Mouse (Mus musculus): ENCODE results near the gene Washc4.

Gene Washc4

DNA sequence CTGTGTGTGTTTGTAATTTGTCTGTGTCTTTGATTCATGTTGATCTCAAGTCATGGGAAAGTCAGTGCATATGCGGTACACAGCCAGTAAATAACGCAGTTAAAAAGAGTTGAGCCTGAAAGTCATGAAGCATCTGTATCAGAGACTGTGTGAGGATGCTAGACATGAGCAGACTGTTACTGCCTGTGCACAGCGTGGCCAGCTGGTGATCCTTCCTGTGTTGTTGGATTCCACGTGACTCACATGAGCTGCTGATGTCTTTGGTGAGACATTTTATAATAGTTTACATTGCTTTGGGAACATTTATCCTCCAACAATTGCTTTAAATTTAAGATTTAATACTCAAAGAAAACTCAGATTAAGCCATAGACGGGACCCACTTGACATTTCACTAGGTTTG, 51.0 kb downstream of the Washc4 start:
- no peak for DNase-seq (ENCODE audit: extremely low spot score, low spot score)

DNA sequence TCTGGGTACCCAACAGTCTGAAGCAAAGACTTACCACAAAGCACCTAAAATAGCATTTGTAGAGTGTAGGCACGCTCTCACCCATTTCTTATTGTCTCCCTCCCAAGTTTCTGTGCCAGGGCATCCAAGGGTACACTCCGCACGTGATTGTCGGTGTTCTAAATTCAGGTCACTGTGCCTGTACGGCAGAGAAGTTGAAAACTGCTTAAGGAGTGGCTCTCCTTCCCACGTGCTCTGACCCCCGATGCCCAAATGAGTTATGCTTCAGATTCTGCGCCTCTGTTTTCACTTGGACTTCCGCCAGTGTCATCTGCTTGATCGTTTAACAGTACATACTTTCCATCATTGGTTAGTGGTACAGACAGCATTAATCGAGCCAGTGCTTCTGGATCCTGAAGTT, 57.1 kb downstream of the Washc4 start:
- DNase-seq (ENCODE audit: extremely low spot score, low spot score): no peak

DNA sequence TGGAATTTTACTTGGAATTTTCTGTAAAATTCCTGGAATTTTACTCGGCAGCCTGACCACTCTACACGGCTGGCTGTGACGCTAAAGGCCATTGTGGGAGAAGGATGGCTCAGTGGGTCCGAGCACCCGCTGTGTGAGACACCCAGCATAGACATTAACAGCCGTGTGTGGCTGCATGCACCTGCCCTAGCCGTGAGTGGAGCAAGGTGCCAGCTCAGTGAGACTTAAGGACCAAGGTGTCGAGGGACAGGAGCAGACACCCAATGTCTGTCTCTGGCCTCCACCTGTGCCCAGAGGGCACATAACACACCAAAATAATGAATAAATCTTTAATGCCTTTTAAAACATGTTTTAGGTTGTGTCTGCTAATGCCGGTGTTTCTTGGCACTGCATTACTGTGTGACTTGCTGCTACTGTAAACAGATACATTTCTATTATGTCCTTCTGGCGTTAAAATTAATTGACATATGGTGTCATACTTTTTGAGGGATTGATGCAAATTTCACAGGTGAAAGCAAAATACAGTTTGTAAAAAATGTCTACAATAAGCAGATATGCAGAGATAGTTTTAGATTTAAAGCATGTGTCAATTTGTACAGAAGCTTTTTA, 60.5 kb downstream of the Washc4 start:
- no peak for DNase-seq (ENCODE audit: extremely low spot score, low spot score)

DNA sequence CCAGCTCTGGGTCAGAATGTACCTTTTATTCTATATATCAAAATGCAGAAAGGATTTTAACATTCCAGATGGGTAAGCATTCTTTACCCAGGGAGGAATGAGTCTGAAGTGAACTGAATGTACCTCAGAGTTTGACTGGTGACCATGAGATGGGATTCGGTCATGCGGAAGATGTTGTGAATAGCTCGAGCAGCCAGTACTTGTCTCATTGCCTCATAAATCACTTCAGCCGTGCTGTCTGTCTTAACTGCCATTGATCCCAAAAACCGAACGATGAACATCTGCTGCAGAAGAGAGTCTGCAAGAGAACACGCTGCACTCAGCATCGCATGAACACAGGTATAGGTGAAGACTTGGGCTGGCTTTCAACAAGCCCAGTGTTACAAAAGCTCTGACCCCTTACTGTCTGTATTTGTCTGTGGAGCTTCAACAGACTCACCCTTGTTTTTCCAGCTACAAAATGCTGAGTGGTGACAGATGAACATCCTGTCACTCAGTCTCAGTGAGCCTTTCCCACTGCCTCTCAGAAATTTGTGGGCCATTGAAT, 62.2 kb downstream of the Washc4 start:
- no peak for DNase-seq (ENCODE audit: extremely low spot score, low spot score)

DNA sequence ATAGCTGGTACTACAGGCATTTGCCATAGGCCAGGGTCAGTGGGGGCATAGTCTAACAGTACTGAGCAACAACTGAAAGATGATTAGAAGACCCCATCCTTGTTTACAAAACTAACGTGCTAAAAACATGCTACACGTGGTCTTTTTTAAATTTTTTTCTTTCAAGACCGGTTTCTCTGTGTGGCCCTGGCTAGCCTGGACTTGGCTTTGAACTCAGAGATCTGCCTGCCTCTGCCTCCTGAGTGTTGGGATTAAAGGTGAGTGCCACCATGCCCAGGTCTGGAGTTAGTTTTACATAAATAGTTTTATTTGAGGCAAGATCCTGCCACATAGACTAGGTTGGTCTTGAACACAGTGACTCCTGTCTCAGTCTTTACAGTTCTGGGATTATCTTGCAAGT, 63.6 kb downstream of the Washc4 start:
- no peak for DNase-seq (ENCODE audit: extremely low spot score, low spot score)

DNA sequence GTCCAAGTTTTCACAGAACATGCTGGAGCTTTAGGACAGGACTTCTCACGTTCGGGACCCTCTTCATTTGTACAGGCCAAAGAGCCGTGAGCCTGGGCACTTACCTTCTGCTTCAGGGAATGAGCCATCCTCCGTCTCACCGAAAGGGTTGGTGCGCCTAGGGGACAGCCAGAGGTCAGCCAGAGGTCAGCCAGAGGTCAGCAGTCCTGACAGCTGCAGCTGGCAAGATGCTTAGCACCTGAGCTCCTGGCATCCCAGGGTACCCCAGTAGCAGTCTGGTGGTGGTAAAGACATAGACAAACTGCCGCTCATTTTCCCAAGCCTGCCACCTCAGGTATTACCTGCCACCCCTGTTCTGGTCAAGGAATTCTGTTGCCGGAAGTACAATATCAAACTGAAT, 65.0 kb downstream of the Washc4 start:
- no peak for DNase-seq (ENCODE audit: extremely low spot score, low spot score)

DNA sequence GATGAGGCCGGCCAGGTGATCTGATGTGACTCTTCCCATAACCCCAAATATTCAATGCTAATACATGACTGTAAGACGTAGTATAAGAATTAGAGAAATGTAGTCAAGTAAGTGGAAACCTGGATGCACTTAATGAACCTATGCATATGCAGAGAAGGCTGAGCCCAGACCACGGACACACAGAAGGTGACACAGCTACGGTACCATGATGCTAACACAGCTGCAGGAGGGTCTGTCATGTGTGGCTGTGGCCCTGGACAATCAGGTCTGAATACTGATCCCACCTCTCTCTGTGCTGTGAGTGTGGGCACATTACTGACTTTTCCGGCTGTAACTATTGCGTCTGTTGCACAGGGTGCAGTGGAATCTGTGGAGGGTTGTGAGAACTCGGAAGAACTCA, 67.0 kb downstream of the Washc4 start:
- no peak for DNase-seq (ENCODE audit: extremely low spot score, low spot score)

DNA sequence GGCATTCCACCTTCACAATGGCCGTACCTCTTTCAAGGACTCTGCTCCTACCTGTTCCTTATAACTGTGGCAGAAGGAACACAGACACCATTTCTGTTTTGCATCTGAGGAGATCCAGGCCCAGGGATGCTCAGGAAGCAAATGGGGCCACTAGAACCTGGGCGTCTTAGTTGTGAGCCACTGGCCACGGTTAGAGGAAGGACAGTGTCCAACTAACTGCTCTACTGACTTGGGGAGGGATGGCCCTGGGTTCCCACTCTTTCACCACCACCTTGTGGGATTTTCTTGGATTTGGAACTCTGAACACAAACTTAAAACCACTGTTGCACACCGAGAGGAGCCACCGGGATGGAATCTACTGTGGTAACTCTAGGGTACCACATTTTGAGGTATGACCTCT, 68.3 kb downstream of the Washc4 start:
- DNase-seq (ENCODE audit: extremely low spot score, low spot score): no peak

DNA sequence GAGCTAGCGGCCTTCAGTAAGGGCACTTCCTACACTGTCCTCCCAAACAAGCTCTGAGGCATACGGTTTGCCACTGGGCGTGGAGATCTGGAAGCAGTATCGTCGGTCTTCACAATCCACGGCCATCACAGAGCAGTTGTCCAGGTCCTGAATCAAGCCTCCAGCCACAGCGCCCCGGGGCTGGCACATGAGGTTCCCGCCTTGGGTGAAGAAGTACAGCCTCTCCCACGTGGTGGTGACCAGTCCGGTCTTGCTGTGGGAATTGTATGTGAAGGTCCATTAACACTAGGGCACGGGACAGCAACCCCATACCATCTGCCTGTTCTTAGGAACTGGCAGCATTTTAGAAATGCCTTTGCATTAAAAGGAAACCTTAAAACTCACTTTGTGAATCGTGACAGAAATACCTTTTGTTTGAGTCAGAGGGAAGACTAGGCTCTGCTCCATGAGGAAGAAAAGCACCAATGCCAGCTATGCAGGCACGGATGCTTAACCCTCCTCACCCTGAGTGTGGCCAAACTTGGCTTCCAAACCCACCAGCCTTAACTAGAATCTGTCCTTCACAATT, 69.2 kb downstream of the Washc4 start:
- DNase-seq (ENCODE audit: extremely low spot score, low spot score): no peak

DNA sequence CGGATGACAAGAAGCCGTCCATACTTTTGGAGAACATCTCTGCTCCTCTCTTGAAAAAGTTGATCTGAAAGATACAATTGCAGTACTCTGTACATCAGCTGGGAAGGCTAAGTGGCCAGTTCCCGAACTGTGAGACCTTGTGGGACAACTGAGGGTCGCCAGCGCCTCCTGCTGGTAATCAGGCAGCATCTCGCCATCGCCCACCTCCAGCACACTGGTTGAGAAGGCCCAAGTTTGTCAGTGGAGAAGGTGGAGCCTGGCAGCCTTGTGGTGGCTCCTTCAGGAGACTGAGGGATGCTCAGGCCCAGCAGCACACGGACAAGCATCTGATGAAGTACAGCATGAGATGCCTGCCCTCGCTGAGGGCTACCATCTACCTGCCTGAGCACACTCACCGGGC, 73.8 kb downstream of the Washc4 start:
- peak; percentile 38 for DNase-seq (ENCODE audit: extremely low spot score, low spot score)

DNA sequence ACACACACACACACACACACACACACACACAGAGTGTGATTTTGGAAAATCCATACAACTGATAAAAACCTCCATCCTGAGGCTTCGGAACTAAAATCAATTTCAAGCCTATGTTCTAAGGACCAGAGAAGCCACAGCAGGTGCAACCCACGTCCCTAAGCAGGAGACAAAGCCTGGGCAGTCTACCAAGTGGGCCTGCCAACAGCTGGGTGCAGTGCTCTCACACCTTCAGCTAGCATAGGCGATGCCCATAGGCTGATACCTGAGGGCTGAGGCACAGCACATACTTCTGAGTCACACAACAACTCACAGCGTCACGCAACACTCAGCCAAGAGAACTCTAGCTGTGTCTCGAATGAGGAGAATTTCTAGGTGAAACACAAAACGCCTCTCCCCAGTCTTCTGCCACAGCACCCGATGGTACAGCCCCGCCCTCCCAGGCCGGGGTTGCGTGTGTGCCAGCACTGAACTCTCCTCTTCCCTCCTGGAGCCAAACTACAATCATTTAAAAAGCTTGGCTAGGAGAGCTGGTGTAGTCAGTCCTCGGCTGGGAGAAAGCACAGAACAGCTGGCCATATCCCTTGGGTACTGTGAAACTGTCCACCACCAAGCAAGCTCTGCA, 75.4 kb downstream of the Washc4 start:
- no peak for DNase-seq (ENCODE audit: extremely low spot score, low spot score)

DNA sequence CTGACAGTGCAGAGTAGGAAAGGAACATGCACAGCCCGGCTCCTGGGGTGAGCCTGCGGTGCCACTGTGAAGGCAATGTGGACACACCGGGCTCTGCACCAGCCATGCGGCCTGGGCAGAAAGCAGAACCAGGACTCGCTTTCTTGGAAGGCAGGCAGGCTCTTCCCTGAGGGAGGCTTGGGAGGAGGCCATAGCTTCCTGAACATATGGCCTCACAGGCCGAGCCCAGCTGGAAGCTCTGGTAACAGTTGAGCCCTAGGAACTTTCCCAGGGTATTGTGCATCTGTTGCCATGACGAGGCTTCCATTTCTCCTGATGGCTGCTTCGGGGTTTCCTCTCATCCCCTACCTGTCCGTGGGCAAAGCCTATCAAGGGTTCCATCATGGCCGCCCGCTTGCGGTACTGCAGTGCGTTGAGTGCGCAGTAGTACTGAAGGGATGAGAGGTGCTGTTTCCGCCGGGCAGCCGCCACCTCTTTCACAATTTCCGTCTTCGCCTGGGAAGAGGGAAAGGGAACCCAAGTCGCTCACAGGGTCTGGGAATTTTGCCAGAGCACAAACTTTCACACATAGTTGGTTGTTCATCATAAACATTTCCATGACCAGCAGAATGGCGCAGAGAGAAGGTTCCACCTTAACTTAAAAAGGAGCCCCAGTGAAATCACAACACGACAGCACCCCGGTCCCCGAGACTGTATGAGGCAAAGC, 77.0 kb downstream of the Washc4 start:
- DNase-seq (ENCODE audit: extremely low spot score, low spot score): no peak

DNA sequence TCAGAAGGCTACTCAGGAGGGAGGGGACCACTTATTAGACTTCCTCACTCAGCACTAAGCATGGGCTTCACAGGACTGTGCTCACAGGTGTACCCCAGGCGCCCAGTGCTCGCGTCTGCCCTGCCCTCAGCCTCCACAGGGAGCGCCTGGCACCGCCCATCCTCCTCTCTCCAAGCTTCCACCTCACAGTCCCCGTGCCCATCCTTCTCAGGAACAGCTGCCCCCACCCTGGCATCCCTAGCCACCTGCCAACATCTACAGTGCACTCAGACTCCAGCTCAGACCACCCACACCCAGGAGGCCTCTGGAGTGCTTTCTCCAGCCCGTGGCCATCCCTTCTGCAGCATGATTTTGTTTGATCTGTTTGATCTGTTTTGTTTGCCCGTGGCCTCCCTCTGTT, 80.5 kb downstream of the Washc4 start:
- DNase-seq (ENCODE audit: extremely low spot score, low spot score): no peak

DNA sequence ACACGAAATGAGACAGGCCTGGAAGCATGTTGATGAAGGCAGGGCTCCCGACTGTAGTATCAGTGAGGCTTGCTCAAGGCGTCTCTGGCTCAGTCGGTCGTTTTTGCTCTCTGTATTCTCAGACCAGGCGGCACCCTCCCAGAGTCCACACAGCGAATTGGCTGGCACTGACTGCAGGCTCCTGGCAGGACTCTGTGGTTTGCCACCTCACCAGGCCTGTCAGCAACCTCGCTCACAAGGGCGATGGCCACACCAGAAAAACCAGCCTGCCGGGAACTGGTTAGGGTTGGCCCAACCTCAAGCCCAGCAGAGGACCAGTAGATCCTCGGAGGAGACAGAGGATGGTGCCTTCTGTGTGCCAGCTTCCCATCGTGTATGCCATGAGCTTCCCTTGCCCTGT, 81.3 kb downstream of the Washc4 start:
- no peak for DNase-seq (ENCODE audit: extremely low spot score, low spot score)

DNA sequence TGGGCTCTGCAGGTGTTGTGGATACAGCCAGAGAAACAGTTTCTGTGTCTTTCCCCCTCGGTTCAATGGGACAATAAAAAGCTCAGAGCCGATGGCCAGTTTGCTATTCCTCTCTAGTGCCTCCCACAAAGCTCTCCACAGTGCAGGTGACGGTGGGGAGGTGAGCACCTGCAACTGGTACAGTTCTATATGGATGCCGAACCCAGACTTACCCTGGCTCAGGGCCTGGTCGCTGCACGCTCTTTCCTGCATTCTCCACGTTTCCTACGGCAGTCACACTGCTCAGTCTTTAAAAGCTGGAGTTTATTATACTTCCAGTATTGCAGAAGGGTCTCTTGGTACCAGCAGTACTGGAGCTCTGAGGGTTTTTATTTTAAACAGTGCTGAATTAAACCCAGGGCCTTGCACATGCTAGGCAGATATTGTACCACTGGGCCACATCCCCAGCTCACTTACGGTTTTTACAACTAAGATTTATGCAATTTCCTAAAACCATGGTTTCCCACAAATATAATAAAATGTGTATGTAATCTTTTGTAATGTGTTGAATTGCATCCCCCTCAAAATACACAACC, 83.6 kb downstream of the Washc4 start:
- DNase-seq (ENCODE audit: extremely low spot score, low spot score): no peak

DNA sequence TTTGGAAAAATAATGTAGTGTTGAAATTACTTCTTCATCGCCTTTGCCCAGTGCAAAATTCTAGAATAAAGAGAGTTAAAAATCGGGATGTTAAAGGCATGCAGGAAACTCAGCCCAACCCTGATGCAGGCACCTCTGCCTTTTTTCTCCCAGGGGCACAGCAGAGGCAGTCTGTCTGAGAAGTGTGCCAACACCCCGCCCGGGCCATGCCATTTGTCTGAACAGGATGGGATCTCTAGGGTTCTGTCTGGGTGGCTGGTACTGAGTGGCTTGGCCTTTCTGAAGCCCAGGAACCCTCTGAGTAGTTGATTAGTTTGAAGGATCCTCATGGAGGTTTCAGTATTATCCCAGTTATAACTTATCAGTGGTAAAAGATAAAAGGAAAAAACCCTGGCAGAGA, 84.7 kb downstream of the Washc4 start:
- no peak for DNase-seq (ENCODE audit: extremely low spot score, low spot score)

DNA sequence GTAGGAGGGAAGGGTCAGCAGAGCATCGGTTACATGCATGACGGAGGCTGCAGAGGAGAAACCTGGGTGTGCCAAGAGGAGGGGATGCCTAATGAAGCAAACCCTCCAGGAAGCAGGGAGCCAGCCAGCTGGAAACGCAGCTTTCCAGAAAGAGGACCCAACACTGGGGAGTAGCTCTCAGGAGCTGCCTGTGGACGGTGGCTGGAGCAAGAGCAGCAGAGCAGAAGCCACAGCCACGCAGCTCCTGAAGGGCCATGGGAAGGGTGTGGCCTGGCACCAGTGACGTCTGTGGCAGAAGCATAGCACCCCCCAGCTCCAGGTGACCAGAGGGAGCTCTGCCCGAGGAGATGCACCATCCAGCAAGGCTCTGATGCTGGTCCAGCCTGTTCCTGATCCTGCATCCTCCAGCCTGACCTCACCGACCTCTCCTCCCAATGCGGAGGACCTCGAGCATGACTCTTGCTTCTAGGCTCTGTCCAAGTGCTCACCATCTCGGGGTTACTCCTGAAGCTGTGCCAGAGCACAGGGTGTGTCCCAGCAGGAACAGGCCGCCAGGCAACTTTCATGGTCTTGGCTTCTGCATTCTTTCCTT, 85.7 kb downstream of the Washc4 start:
- DNase-seq (ENCODE audit: extremely low spot score, low spot score): no peak

DNA sequence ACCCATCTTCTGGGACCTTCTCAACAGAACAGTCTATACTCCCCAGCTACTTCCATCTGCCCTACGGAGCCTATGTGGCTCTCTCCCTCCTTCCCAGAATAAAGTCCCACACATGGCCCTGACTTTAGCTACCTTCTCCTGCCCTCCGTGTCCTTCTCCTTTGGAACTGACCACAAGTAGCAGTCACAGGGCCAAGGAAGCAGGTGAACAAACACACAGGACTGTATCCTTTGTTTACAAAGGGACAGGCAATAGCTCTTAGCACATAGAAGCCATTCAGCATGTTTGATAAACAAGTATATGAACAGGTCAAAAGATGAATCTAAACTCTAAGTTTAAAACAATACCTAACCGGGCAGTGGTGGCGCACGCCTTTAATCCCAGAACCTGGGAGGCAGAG, 86.3 kb downstream of the Washc4 start:
- no peak for DNase-seq (ENCODE audit: extremely low spot score, low spot score)

DNA sequence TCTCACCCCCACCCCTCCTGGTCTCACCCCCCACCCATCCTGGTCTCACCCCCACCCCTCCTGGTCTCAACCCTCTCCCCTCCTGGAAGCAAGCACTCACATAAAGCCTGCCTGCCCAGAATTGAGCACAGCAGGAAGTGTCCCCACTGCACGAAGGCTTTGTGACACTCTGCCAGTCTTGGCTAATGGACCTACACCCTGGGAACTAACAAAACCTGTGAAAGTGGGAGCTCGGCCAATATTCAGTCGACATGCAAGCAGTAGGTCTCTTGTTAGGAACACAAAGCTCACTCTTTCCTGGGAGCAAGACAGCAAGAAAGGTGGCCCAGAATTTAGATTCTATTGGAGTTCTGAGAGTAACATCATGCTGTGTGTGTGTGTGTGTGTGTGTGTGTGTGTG, 87.3 kb downstream of the Washc4 start:
- no peak for DNase-seq (ENCODE audit: extremely low spot score, low spot score)

DNA sequence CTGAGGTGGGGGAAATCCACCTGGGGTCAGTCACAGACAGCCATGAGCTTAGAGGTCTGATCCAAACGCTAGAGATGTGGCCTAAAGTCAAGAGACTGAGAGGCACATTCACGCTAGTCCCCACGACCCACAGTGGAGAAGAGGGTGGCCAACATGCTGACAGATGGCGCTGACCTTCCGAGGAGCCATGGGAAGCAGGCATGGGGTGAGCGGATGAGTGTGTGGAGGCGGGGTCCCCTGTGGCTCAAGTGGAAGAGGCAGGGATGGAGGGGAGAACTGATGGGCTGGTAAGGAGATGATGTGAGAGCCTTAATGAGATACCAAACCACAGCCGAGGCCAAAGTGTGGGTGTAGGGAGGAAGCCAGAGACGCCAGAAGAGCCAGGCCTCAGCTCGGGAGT, 88.2 kb downstream of the Washc4 start:
- DNase-seq (ENCODE audit: extremely low spot score, low spot score): no peak

DNA sequence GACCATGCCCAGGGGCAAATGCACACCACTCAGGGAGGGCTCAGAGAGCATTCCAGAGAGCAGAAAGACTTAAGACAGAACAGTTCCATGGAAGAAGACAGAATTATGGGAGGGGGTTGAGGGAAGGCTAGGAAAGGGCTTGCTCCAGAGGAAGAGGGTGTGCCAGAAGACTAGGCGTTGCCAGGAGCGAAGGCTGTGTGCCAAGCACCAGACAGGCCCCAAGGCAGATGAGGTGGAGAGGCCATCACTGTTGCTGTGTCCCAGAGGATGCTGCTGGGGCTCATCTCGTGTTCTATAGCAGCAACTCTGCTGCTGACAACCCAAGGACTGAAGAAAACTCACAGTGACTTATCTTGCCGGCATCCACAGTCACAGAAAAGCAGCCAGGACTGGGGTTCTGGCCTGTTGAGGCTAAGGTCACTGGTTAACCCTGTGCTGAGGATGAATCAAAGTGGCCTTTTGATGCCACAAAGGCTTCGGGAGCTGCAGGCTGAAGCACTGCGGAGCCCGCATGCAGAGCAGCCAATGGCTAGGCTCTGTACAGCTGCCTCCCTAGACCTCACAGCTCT, 89.3 kb downstream of the Washc4 start:
- DNase-seq (ENCODE audit: extremely low spot score, low spot score): no peak
